Mouse (Mus musculus) heart, embryonic 14.5 days (tissue): ENCODE results near the gene Vmn2r63. TPM values are rescaled to one million over a fixed set of nuclear protein-coding genes. Genes with fewer than 3 reads are reported as not detected.

Experiments
- microRNA-seq: library from miRNA; unstranded; fragments of <30 nt; microRNA quantifications from one replicate; pipeline ENCODE4, GENCODE M21; 2016
- polyA plus RNA-seq: library from polyadenylated mRNA; unstranded; fragments of >200 nt; fragmentation: Nextera tagmentation; extraction: Ambion mirVana; gene quantifications from 2 replicates; pipeline ENCODE4 v1.2.1, GENCODE M21; 2014

Gene Vmn2r63
- polyA plus RNA-seq, 1 experiment from 2014 or later: not detected

Small RNAs within 50 kb of the gene (microRNA-seq; reads per million reads assigned to microRNA genes)
- not detected for gene Gm23256

Other genes with a start within 250 kb of the Vmn2r63 start
- gene Zfp975, start 241.1 kb downstream of the Vmn2r63 start, polyA plus RNA-seq: 5.6 and 7.1 TPM in 2 replicates
- not detected in 2 replicates for gene Gm17067, start 206.8 kb downstream of the Vmn2r63 start, polyA plus RNA-seq
- gene Vmn2r62, start 140.3 kb downstream of the Vmn2r63 start, polyA plus RNA-seq: not detected in 2 replicates
- gene Gm2381, start 66.6 kb downstream of the Vmn2r63 start, polyA plus RNA-seq: not detected in 2 replicates
- not detected in 2 replicates for gene Gm9268, start 84.9 kb upstream of the Vmn2r63 start, polyA plus RNA-seq
- gene Zfp936, start 180.4 kb upstream of the Vmn2r63 start, polyA plus RNA-seq: not detected in 2 replicates